Mouse (Mus musculus): ENCODE measurements around the gene Tnr. TPM values are rescaled to one million over a fixed set of nuclear protein-coding genes. Genes with fewer than 3 reads are reported as not detected.

Gene Tnr
- total and polyA plus RNA-seq, 2 experiments from 2014 or later = 5.8 to 50.9 TPM

DNA sequence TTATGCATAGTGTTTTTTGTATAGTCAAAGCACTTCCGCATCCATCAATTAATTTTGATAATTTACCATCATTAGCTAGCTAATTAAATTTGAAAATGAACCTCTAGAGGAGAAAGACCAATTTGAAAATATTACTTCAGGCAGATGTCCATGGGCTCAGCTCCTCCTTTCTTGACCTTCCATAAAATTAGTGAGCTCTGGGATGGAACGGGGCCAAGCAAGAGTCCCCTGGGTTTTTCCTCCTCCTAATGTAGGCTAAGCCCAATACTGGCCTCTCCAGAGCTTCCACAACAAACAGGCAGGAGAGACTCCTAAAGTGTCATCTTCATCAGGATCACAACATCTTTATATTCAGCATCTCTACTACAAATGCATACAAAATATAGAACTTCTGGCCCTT, 455.5 kb downstream of the Tnr start:
- Histone ChIP-seq H3K4me3 (ENCODE audit: low read depth, low read length) (no peak overlapping the region), H3K9ac (replicated peaks; ENCODE audit: low read length, poor library complexity, severe bottlenecking) (no peak overlapping the region), H3K4me1 (ENCODE audit: insufficient read depth, low read length) (no peaks in the 10 kb centered on the region), H3K4me2 (ENCODE audit: low read depth, low read length, poor library complexity, severe bottlenecking) (no peak overlapping the region), H3K27ac (ENCODE audit: low read depth, low read length) (no peak overlapping the region), H3K9me3 (ENCODE audit: low read length) (no peaks in the 10 kb centered on the region), H3K36me3 (ENCODE audit: insufficient read depth, low read length) (no peaks in the 10 kb centered on the region), H3K27me3 (ENCODE audit: insufficient read depth, low read length) (no peaks in the 10 kb centered on the region)
- DNase-seq (ENCODE audit: low spot score) (no peak), ATAC-seq (ENCODE audit: low FRiP score) (no peak)
- no peak for TF ChIP-seq CTCF (IDR thresholded peaks at IDR 0.05)
- whole genome bisulfite sequencing = 78% methylated on average over 2 of the region's 2 CpGs

- no peak overlapping the region for H3K9ac ChIP-seq (replicated peaks; ENCODE audit: low read length, poor library complexity, severe bottlenecking)
- no peak for TF ChIP-seq CTCF (IDR thresholded peaks at IDR 0.05)
- no peaks in the 10 kb centered on the region for H3K27me3 ChIP-seq (ENCODE audit: insufficient read depth, low read length)
- H3K4me3 ChIP-seq (ENCODE audit: low read depth, low read length) = no peak overlapping the region
- no peaks in the 10 kb centered on the region for H3K9me3 ChIP-seq (ENCODE audit: low read length)
- H3K4me1 ChIP-seq (ENCODE audit: insufficient read depth, low read length) = no peaks in the 10 kb centered on the region
- WGBS = 69% methylated on average over 1 of the region's 1 CpGs
- DNase-seq (ENCODE audit: low spot score) = no peak
- no peak for ATAC-seq (ENCODE audit: low FRiP score)
- no peaks in the 10 kb centered on the region for H3K36me3 ChIP-seq (ENCODE audit: insufficient read depth, low read length)
- no peak overlapping the region for H3K4me2 ChIP-seq (ENCODE audit: low read depth, low read length, poor library complexity, severe bottlenecking)
- no peak overlapping the region for H3K27ac ChIP-seq (ENCODE audit: low read depth, low read length)
Measured at GRCm38 (mm10) chr1:159980355-159980754, 456.8 kb downstream of the Tnr start.
